17 mouse cellular contexts compared by ENCODE assay signal in genomic region chr13:63232558-63232957, GRCm38 (mm10).
DNase-seq lines count a peak whose midpoint lies in the region; ATAC-seq and TF ChIP-seq lines count a peak whose summit lies in the region.
"Had no signal": no experiment of that assay in that cellular context is flagged by ENCODE, and none has a peak within 500 bp of the region (broad histone marks: within the 10 kb centered on the region; RNA-seq: fewer than 3 reads in every experiment).

No protein-coding gene starts in this region.

- H3K27ac ChIP-seq in heart, embryonic 10.5 days, result peak overlapping the region; percentile 80; the same call in 1 of the 2 replicates
- peak overlapping the region; percentile 96 for H3K27ac ChIP-seq in kidney, embryonic 14.5 days (ENCODE audit: low read depth, low read length)
- H3K27ac ChIP-seq in lung, postnatal 0 days (ENCODE audit: low read length), result no peak overlapping the region
- H3K27ac ChIP-seq: forebrain, embryonic 13.5 days; hindbrain, postnatal 0 days; liver, embryonic 14.5 days; neural tube, embryonic 12.5 days had no signal

- peaks cover 24% of the 10 kb centered on the region for H3K4me1 ChIP-seq in heart, embryonic 10.5 days
- peaks cover 30% of the 10 kb centered on the region for H3K4me1 ChIP-seq in kidney, embryonic 14.5 days (ENCODE audit: control insufficient read depth, insufficient read depth, low read length)
- peaks cover 5% of the 10 kb centered on the region; the same call in 1 of the 2 replicates for H3K4me1 ChIP-seq in lung, postnatal 0 days (ENCODE audit: insufficient read depth, low read depth, low read length)
- H3K4me1 ChIP-seq: forebrain, embryonic 13.5 days; neural tube, embryonic 12.5 days had no signal

- DNase-seq in heart, embryonic 10.5 days (ENCODE audit: low spot score), result no peak
- DNase-seq in heart, postnatal 36 days, result no peak
- DNase-seq in kidney, postnatal 14 days, result no peak
- no peak for DNase-seq in lung, postnatal 0 days (ENCODE audit: low spot score)
- no peak for DNase-seq in lung, postnatal 36 days
- DNase-seq in layer of hippocampus, adult 9-11 months, result no peak
- DNase-seq in left cerebral cortex, postnatal 36 days (ENCODE audit: low spot score in 2 of 2), result no peak
- DNase-seq: cerebellum, adult 9-11 months; gastrocnemius, postnatal 36 days; lung, postnatal 14 days; thymus, postnatal 25 days had no signal

- WGBS in heart, embryonic 10.5 days, result 89% methylated on average over 1 of the region's 2 CpGs
- WGBS in kidney, embryonic 14.5 days, result 56% methylated on average over 2 of the region's 2 CpGs
- WGBS in lung, postnatal 0 days, result 50% methylated on average over 2 of the region's 2 CpGs

- H3K4me3 ChIP-seq in heart, embryonic 10.5 days, result no peak overlapping the region
- H3K4me3 ChIP-seq in kidney, embryonic 14.5 days (ENCODE audit: low read length), result no peak overlapping the region
- no peak overlapping the region for H3K4me3 ChIP-seq in lung, postnatal 0 days (ENCODE audit: low read depth, low read length)
- H3K4me3 ChIP-seq: forebrain, embryonic 13.5 days; neural tube, embryonic 12.5 days had no signal

- TF ChIP-seq CTCF in lung, postnatal 0 days (IDR thresholded peaks at IDR 0.05), result no peak

- H3K36me3 ChIP-seq in heart, embryonic 10.5 days, result no peaks in the 10 kb centered on the region
- no peaks in the 10 kb centered on the region for H3K36me3 ChIP-seq in kidney, embryonic 14.5 days (ENCODE audit: control insufficient read depth, insufficient read depth, low read length)
- no peaks in the 10 kb centered on the region for H3K36me3 ChIP-seq in lung, postnatal 0 days (ENCODE audit: insufficient read depth, low read length)
- H3K36me3 ChIP-seq: neural tube, embryonic 12.5 days had no signal

- no peak overlapping the region for H3K9ac ChIP-seq in kidney, embryonic 14.5 days (ENCODE audit: low read depth, low read length)
- H3K9ac ChIP-seq in lung, postnatal 0 days (replicated peaks; ENCODE audit: low read depth), result no peak overlapping the region
- H3K9ac ChIP-seq: forebrain, embryonic 13.5 days; liver, embryonic 14.5 days; neural tube, embryonic 12.5 days had no signal

- intact Hi-C loops in heart, postnatal 36 days (cut with DNase I), result loop anchor here (5.0 kb wide), 1 partner anchor 260 kb away; no protein-coding TSS in a partner anchor
- intact Hi-C loops in left cerebral cortex, postnatal 36 days (cut with DNase I), result no loop called here

- no peak for TF ChIP-seq EP300 in lung, postnatal 0 days (IDR thresholded peaks at IDR 0.05)

- H3K27me3 ChIP-seq in heart, embryonic 10.5 days (ENCODE audit: insufficient read depth, poor library complexity, severe bottlenecking), result no peaks in the 10 kb centered on the region
- no peaks in the 10 kb centered on the region for H3K27me3 ChIP-seq in kidney, embryonic 14.5 days (ENCODE audit: control insufficient read depth, insufficient read depth, low read length)
- H3K27me3 ChIP-seq in lung, postnatal 0 days (replicated peaks; ENCODE audit: insufficient read depth, low read length), result no peaks in the 10 kb centered on the region
- H3K27me3 ChIP-seq: forebrain, embryonic 13.5 days; neural tube, embryonic 12.5 days had no signal

- no peak overlapping the region for H3K4me2 ChIP-seq in kidney, embryonic 14.5 days (replicated peaks; ENCODE audit: low read depth, low read length)
- no peak overlapping the region for H3K4me2 ChIP-seq in lung, postnatal 0 days (replicated peaks; ENCODE audit: low read depth, low read length)
- H3K4me2 ChIP-seq: forebrain, embryonic 13.5 days; midbrain, embryonic 11.5 days; neural tube, embryonic 12.5 days had no signal

- ATAC-seq in kidney, embryonic 14.5 days (ENCODE audit: low FRiP score, low TSS enrichment), result no peak
- 0 out of 2 replicates have a peak, but pooled peaks have one; percentile 29 for ATAC-seq in lung, postnatal 0 days
- ATAC-seq: forebrain, embryonic 13.5 days had no signal

- H3K9me3 ChIP-seq in heart, embryonic 10.5 days, result no peaks in the 10 kb centered on the region
- H3K9me3 ChIP-seq in kidney, embryonic 14.5 days (ENCODE audit: control insufficient read depth, low read length), result no peaks in the 10 kb centered on the region
- H3K9me3 ChIP-seq in lung, postnatal 0 days (ENCODE audit: low read length), result no peaks in the 10 kb centered on the region
- H3K9me3 ChIP-seq: forebrain, embryonic 13.5 days; neural tube, embryonic 12.5 days had no signal
